Mouse (Mus musculus) testis, adult 2 months (tissue): ENCODE data around the gene Pop5. TPM values are rescaled to one million over a fixed set of nuclear protein-coding genes. Genes with fewer than 3 reads are reported as not detected.

Experiments
- H3K27ac ChIP-seq: fragments of 200-500 bp; 2 replicates; pipeline ENCODE4 v1.5.1; 2012; ENCODE audit warnings: low read depth, low read length; ENCODE audit not compliant: control insufficient read depth, insufficient read depth
- H3K27me3 ChIP-seq: fragments of 200-500 bp; 2 replicates; pipeline ENCODE4 v1.6.1; 2012; ENCODE audit warnings: mild to moderate bottlenecking, low read length, moderate library complexity; ENCODE audit not compliant: control insufficient read depth, insufficient read depth
- H3K36me3 ChIP-seq: fragments of 200-500 bp; 2 replicates; pipeline ENCODE4 v1.6.1; 2012; ENCODE audit warnings: mild to moderate bottlenecking, low read length; ENCODE audit not compliant: control insufficient read depth, insufficient read depth
- H3K4me1 ChIP-seq: fragments of 200-500 bp; 2 replicates; pipeline ENCODE4 v1.6.1; 2012; ENCODE audit warnings: low read length; ENCODE audit not compliant: control insufficient read depth, insufficient read depth
- H3K4me3 ChIP-seq: fragments of 200-500 bp; 2 replicates; pipeline ENCODE4 v1.5.1; 2012; ENCODE audit warnings: low read depth, mild to moderate bottlenecking, low read length, moderate library complexity, mixed read lengths; ENCODE audit not compliant: control insufficient read depth
- CTCF ChIP-seq: fragments of 200-500 bp; IDR thresholded peaks from 2 replicates; pipeline ENCODE4 v1.5.1; 2012; ENCODE audit warnings: low read depth, mild to moderate bottlenecking, inconsistent platforms, low read length, moderate library complexity; ENCODE audit not compliant: control insufficient read depth, insufficient read depth, insufficient replicate concordance
- POLR2A ChIP-seq: fragments of 200-500 bp; IDR thresholded peaks from 2 replicates; pipeline ENCODE4 v1.6.1; 2012; ENCODE audit warnings: low read depth, mild to moderate bottlenecking, inconsistent platforms, low read length, moderate library complexity; ENCODE audit not compliant: control insufficient read depth
- polyA plus RNA-seq: library from polyadenylated mRNA; depleted of rRNA; stranded (reverse); fragments of >200 nt; gene quantifications from 2 replicates; pipeline ENCODE4 v1.2.3, GENCODE M21; 2012; rRNA removed

Pop5 gene
- polyA plus RNA-seq, 1 experiment: 15.5 TPM

GRCm38 (mm10) chr5:115284735-115285134 lies 49.1 kb downstream of the Pop5 start:
- H3K36me3 ChIP-seq: 0 out of 2 replicates have a peak, but pooled peaks cover 1% of the 10 kb centered on the region

DNA sequence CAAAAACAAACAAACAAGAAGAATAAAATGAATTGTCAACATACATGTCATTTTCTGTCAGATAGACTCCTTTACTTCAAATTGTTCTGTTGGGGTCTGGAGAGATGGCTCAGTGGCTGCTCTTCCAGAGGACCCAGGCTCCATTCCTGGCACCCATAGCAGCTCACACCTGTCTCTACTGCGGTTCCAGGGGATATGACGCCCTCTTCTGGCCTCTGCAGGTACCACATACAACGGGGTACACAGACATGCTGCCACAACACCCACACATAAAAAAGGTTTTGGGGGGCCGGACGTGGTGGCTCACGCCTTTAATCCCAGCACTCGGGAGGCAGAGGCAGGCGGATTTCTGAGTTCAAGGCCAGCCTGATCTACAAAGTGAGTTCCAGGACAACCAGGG lies 58.5 kb downstream of the Pop5 start:
- Histone ChIP-seq H3K27me3 (no peaks in the 10 kb centered on the region), H3K27ac (no peak overlapping the region), H3K4me1 (no peaks in the 10 kb centered on the region; the same call in 1 of the 2 replicates), H3K36me3 (peaks cover 5% of the 10 kb centered on the region), H3K4me3 (no peak overlapping the region)
- TF ChIP-seq CTCF: 0 out of 2 replicates have a peak, but pooled peaks have one; percentile 23
- TF ChIP-seq POLR2A: no peak

More at GRCm38 (mm10) chr5:115284735-115285134, 49.1 kb downstream of the Pop5 start:
- no peak overlapping the region for H3K27ac ChIP-seq
- H3K27me3 ChIP-seq: no peaks in the 10 kb centered on the region
- no peak overlapping the region for H3K4me3 ChIP-seq
- TF ChIP-seq POLR2A: no peak
- no peak for TF ChIP-seq CTCF
- peaks cover 2% of the 10 kb centered on the region; the same call in 1 of the 2 replicates for H3K4me1 ChIP-seq

Other genes starting within 250 kb of the Pop5 start
- gene Sppl3, start 224.7 kb upstream of the Pop5 start, polyA plus RNA-seq: 88.6 and 93.9 TPM in 2 replicates
- not detected in 2 replicates for gene Gm10401, start 137.5 kb upstream of the Pop5 start, polyA plus RNA-seq
- gene Acads, start 116.5 kb upstream of the Pop5 start, polyA plus RNA-seq: 11.2 and 12.1 TPM in 2 replicates
- 15.7 and 21.1 TPM in 2 replicates for gene Unc119b, start 100.9 kb upstream of the Pop5 start, polyA plus RNA-seq
- 85.1 and 115 TPM in 2 replicates for gene Mlec, start 77.7 kb upstream of the Pop5 start, polyA plus RNA-seq
- 7.2 and 9.1 TPM in 2 replicates for gene Cabp1, start 41.5 kb upstream of the Pop5 start, polyA plus RNA-seq
- 240 and 247 TPM in 2 replicates for gene Rnf10, start 37.1 kb downstream of the Pop5 start, polyA plus RNA-seq
- gene Coq5, start 43.8 kb downstream of the Pop5 start, polyA plus RNA-seq: 12.2 and 14.0 TPM in 2 replicates
- gene Dynll1, start 65.2 kb downstream of the Pop5 start, polyA plus RNA-seq: 559 and 571 TPM in 2 replicates
- gene Srsf9, start 91.3 kb downstream of the Pop5 start, polyA plus RNA-seq: 43.9 and 45.5 TPM in 2 replicates
- gene Gatc, start 105.3 kb downstream of the Pop5 start, polyA plus RNA-seq: 11.6 and 16.0 TPM in 2 replicates
- gene Triap1, start 105.4 kb downstream of the Pop5 start, polyA plus RNA-seq: 7.6 and 8.0 TPM in 2 replicates
- 619 and 765 TPM in 2 replicates for gene Cox6a1, start 113.1 kb downstream of the Pop5 start, polyA plus RNA-seq
- gene Msi1, start 193.8 kb downstream of the Pop5 start, polyA plus RNA-seq: 61.9 and 63.9 TPM in 2 replicates
- gene Pla2g1b, start 230.4 kb downstream of the Pop5 start, polyA plus RNA-seq: 0.64 and 0.87 TPM in 2 replicates
- 34.6 and 38.4 TPM in 2 replicates for gene Sirt4, start 248.9 kb downstream of the Pop5 start, polyA plus RNA-seq